Mouse (Mus musculus) layer of hippocampus, adult 8-10 months (tissue): Measurements from ENCODE around the gene Gm3646. TPM values are rescaled to one million over a fixed set of nuclear protein-coding genes. Genes with fewer than 3 reads are reported as not detected.

Experiments used
- DNase-seq, 2 experiments: peaks; one replicate each; pipeline ENCODE4 v3.0.0; 2022; ENCODE audit warnings: low spot score in 2 of 2
- total RNA-seq, 4 experiments: library from RNA; stranded (reverse); gene quantifications; 2 replicates each; pipeline ENCODE4 v1.2.4; 2022

Gm3646 gene
- total RNA-seq, 4 experiments from 2014 or later, result not detected

- no peak for DNase-seq
Measured at GRCm38 (mm10) chr1:39781835-39782234, 23.3 kb downstream of the Gm3646 start.

- no peak for DNase-seq
Measured at GRCm38 (mm10) chr1:39779111-39779980, 25.8 kb downstream of the Gm3646 start.

- DNase-seq, result peak in 1 of 2 experiments; percentile 15
Measured at GRCm38 (mm10) chr1:39773991-39774729, 31.0 kb downstream of the Gm3646 start.

- no peak for DNase-seq
Measured at GRCm38 (mm10) chr1:39773551-39773950, 31.6 kb downstream of the Gm3646 start.

GRCm38 (mm10) chr1:39772401-39773095 lies 32.6 kb downstream of the Gm3646 start:
- DNase-seq, result no peak

GRCm38 (mm10) chr1:39770436-39770835 lies 34.7 kb downstream of the Gm3646 start:
- no peak for DNase-seq

- DNase-seq, result no peak
Measured at GRCm38 (mm10) chr1:39768017-39768416, 37.1 kb downstream of the Gm3646 start.

- DNase-seq, result no peak
Measured at GRCm38 (mm10) chr1:39765854-39766493, 39.2 kb downstream of the Gm3646 start.

GRCm38 (mm10) chr1:39762025-39762370 lies 43.1 kb downstream of the Gm3646 start:
- peak; percentile 61 to 67 for DNase-seq

- DNase-seq, result peak; percentile 46 to 62
Measured at GRCm38 (mm10) chr1:39761211-39762024, 43.7 kb downstream of the Gm3646 start.

GRCm38 (mm10) chr1:39760181-39760715 lies 44.9 kb downstream of the Gm3646 start:
- DNase-seq, result no peak

GRCm38 (mm10) chr1:39759231-39760175 lies 45.6 kb downstream of the Gm3646 start:
- no peak for DNase-seq

GRCm38 (mm10) chr1:39758244-39758643 lies 46.9 kb downstream of the Gm3646 start:
- no peak for DNase-seq

GRCm38 (mm10) chr1:39756952-39757351 lies 48.2 kb downstream of the Gm3646 start:
- DNase-seq, result no peak

- DNase-seq, result no peak
Measured at GRCm38 (mm10) chr1:39754224-39754957, 50.7 kb downstream of the Gm3646 start.
